Mouse (Mus musculus) c-Kit-negative CD71-positive TER-119-positive erythroid progenitor cells, embryonic 14.5 days (primary cell): ENCODE measurements around the gene Trim39.
"Not testable (repeated sequence)": the region's sequence is repeated elsewhere in the genome, so short reads cannot be mapped to it uniquely, and the experiment has no call there.

Experiments
- DNase-seq: peaks from one replicate; pipeline ENCODE4 v3.0.0-alpha.2; 2013; ENCODE audit warnings: low read depth, low spot score

The Trim39 gene

DNA sequence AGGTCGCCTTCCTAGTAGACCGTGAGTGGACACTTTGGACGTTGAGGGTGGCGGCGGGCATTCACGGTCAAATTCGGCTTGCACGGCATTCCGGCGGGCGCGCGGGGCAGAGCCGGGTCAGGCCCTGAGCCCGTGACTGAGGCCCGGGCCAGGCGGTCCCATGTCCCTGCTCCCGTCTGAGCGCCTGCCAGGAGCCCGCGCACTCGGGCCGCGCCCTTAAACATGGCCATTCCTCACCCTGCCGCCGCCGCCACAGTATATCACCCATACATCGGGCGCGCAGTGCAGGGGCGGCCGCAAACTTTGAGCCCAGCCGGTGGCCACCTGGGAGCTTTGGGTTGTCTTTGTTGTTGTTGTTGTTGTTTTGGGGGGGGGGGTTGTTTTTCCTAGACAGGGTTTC lies 23.2 kb downstream of the Trim39 start:
- DNase-seq: no peak

DNA sequence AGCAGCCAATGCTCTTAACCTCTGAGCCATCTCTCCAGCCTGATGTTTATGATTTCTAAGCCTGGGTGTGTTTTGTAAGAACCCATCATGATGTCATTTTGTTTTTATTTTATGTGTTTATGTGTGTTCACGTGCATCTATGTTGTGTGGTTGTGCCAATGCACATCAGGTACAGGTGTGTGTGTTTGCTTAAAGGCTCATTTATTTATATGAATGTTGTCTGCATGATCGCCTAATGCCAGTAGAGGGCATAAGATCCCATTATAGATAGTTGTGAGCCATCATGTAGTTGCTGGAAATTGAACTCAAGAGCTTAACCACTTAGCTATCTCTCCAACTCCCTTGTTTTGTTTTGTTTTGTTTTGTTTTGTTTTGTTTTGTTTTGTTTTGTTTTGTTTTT lies 26.3 kb downstream of the Trim39 start:
- no peak for DNase-seq

DNA sequence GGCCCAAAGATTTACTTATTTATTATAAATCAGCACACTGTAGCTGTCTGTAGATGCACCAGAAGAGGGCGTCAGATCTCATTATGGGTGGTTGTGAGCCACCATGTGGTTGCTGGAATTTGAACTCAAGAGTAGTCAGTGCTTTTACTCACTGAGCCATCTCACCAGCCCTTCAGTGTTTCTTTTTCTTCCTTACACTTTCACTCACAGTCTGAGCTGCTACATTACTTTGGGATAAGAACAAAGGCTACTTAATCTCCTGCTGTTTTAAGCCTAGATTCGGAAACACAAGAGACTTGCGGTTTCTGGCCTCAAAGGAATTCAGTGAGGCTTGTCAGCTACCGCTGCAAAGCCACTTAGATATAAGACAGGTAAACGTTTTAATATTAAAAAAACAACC lies 28.0 kb downstream of the Trim39 start:
- no peak for DNase-seq

DNA sequence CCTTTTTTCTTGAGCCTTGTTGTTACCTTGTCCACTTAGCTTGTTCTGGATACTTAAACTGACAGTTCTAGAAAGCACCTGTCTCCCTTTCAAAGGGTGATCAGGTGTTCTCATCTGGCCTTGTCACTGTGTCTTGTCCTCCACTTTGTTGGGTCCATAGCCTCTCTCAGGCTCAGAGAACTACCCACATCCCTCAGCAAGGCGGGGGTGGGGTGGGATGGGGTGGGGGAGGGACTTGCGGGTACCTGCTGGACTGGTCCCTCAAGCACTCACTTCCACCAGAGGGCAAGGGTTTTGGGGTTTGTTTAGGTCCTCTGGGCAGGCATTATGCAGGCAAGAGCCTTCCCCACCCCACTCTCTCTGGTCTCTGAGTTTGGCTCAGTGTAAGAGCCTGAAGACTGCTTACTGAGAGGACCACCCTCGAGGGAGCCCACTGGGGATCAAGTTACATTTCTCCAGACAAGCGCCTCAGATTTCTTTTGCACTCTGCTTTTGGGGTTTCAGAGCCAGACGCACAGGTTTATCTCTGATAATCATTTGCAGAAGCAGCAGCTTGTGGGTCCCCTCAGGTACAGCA lies 31.3 kb downstream of the Trim39 start:
- DNase-seq: no peak

DNA sequence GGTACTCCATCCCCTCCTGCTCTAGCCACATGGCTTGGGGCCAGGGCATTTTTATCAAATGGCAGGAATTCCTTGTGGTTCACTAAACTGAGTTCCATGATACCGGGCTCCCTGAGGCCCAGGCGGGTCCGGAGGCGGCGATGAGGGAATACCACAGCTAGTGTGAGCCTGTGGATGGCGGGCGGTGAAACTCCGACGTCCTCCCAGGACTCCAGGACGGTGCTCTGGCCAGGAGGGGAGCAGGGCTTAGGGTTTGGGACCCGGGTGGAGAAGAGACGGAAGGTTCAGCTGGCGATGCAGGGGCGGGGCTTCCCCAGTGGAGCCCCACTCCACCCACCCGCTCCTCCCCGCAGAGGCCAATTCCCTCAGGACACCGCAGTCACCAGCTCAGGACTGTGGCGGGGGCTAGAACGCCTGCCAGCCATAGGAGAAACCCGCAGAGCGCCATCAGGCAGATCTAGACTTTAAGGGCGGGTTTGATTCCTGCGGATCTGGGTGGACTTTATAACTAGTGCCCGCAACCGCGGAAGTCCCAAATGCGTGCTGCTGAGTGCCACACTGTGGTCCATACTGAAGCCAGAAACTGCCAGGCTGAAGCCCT lies 34.6 kb downstream of the Trim39 start:
- DNase-seq: no peak

DNA sequence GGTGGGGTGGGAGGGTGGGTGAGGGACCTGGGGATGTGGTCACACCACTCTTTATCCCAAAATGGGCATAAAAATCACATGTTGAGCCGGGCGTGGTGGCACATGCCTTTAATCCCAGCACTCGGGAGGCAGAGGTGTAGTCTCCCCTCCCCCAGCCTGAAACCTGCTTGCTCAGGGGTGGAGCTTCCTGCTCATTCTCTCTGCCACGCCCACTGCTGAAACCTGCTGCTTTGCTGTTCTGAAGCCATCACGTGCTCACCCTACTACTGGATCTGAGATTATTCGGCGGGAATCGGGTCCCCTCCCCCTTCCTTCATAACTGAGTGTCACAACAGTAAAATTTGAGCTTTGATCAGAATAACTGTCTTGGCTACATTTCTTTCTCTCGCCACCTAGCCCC lies 36.7 kb downstream of the Trim39 start:
- DNase-seq: not testable (repeated sequence)

DNA sequence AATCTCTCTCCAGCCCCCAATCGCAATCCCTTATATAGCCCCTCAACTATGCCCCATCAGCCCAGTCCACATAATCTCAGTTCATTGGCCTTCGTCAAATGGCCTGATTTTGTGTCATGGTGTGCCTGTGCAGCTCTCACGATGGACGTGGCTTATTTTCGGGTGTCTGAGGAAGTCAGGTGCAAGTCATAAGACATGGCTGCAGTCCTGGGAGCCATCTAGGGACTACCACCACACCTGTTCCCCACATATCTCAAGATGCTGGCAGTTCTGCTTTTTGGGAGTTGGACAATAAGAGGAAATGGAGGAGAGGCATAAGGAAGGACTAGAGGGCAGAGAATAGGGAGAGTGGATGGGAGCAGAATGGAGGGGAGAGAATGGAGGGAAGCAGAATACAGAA lies 38.5 kb downstream of the Trim39 start:
- no peak for DNase-seq

DNA sequence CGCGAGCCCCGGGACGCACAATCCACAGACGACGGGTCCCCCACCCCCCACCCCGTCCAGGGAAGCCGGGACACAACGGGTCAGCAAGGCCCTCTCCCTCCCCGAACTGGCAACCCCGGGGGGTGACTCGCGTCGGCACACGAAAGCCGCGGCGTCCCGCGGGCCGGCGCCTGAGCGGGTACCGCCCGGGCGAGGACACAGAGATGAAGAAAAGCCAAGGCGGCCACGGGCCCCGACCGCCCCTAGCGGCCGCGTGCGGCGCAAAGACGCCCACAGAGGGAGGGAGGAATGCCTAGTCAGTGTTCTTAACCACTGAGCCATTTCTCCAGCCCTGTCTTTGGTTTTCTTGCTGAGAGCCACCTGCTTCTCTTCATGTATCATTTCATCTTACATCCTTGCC lies 40.7 kb downstream of the Trim39 start:
- DNase-seq: peak; percentile 92

DNA sequence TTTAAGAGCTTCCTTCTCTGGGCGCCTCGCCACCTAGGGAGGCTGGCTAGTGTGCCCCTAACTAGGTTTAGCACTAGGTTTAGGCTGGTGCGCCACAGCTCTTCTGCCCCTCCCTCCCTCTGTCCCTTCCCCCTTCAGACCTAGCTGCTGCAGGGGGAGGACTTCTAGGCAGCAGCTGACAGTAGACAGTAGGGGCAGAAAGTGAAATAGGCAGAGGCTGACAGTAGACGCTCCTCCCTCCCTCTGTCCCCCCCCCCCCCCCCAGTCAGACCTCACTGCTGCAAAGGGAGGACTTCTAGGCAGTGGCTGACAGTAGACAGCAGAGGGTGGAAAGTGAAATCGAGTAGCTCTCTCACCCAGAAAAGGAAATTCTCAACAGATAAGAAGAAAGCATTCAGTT lies 43.0 kb downstream of the Trim39 start:
- DNase-seq: no peak

DNA sequence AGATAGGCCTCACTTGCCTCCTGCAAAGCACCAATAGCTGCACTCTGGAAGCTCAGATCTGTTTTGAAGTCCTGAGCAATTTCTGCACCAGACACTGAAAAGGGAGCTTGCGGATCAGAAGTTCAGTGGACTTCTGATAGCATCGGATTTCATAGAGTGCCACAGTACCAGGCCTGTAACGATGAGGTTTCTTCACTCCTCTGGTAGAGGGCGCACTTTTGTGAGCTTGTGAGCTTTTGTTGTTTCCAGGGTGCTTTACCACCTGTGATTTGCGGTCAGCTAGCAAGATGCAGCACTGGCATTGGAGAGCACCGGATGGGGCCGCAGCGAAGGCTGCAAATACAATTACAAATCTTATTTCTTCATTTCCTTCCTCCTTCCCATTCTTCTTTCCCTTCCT lies 45.1 kb downstream of the Trim39 start:
- no peak for DNase-seq

DNA sequence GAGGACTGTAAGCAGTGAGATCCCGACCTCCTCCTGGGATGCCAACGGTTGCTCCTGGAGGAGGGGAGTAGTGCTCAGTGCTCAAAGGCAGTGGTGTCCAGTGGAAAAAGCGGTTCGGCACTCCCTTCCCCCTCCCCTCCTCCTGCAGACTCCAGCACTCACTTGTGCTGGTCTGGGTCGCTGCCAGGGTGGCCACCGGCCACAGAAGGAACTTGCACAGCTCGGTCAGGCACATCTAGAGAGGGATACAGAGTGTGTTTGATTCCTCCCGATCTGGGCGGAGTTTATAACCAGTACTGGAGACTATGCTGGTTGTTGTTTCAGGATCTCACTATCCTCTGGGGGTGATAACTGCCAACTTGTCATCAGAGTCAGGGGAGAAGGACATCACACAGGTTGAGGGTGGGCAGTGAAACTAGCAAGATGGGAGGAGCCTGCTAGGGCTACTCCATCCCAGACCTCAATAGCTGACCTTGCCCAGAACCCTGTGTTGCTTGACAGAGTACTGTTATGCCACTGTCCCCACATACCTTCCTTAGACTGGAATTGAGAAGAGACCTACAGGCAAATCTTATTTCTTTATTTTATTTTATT lies 46.7 kb downstream of the Trim39 start:
- no peak for DNase-seq

DNA sequence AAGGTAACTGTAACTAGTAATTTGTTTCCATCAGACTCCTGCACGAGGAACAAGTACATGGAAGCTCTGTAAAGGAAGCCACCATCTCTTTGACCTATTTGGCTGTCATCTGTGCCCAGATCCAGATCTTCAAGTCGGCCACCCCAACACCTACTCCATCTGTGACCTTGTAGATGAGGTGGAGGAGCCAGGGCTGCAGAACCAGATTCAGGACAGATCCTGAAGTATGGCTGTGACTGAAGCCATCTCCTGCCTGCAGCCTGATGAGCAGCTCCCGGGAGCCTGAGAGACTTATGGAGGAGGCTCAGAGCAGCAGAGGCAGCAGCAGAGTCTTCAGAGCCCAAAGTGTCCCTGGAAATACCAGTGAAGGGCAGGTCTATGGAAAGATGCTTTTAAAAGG lies 47.6 kb downstream of the Trim39 start:
- no peak for DNase-seq

DNA sequence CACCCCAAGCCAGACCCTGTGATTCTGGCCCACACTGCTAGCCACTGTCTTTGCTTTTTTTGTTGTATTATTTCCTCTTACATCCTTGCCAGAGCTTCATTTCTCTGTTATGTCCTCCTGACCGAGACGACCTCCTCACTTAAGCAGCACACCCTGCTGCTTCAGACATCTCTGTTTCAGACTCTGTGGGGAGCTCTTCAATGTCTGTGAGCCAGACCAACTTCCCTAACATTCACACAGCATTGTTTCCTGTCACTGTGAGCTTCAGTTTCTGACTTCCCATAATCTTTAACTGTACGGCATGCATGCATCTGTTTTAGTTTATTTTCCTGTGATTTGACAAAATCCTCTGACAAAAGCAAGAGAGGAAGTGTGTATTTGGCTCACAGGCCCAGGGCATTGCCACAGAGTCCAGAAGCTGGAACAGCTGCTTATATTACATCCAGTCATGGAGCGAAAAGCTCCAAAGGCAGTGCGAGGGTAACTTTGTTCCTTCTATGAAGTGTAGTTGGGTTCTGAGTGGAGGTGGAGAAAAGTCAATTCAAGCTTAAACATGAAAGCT lies 53.4 kb downstream of the Trim39 start:
- DNase-seq: no peak

DNA sequence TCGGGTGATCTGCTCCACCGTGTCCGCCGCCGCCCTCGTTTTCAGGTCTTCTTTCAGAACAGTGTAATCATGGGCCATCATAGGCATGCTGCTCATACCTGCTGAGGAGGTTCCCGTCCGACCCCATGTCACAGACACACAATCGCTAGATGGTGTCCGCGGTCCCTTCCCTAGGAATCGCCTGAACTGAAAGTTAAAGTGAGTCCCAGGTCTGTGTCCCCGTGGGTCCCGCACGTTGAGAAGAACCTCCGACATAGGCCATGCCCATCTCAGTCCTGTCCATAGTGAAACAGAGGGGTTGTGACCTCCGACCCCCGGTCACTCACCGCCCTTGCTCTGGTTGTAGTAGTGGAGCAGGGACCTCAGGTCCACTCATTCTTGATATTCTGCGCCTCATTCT lies 56.5 kb downstream of the Trim39 start:
- no peak for DNase-seq
